Mouse (Mus musculus) liver, embryonic 16.5 days (tissue): Measurements from ENCODE around the gene Zswim5. TPM values are rescaled to one million over a fixed set of nuclear protein-coding genes. Genes with fewer than 3 reads are reported as not detected.

Experiments
- ATAC-seq: fragments of 200-750 bp; cut with Nextera tagmentation; 2 replicates; pipeline ENCODE4 v1.8.0; 2017; ENCODE audit warnings: low read depth, mild to moderate bottlenecking, moderate number of reproducible peaks, moderate library complexity
- H3K27ac ChIP-seq: fragments of 300-500 bp; sonication (generic); 2 replicates; pipeline ENCODE4 v1.5.1; 2014; ENCODE audit warnings: mild to moderate bottlenecking, low read length
- H3K27me3 ChIP-seq: fragments of 300-500 bp; sonication (generic); 2 replicates; pipeline ENCODE4 v1.6.1; 2014; ENCODE audit warnings: low read depth, low read length, mixed read lengths; ENCODE audit not compliant: control insufficient read depth, insufficient read depth
- H3K36me3 ChIP-seq: fragments of 300-500 bp; sonication (generic); 2 replicates; pipeline ENCODE4 v1.6.1; 2014; ENCODE audit warnings: mild to moderate bottlenecking; ENCODE audit not compliant: control insufficient read depth, insufficient read depth
- H3K4me1 ChIP-seq: fragments of 300-500 bp; sonication (generic); 2 replicates; pipeline ENCODE4 v1.6.1; 2014; ENCODE audit warnings: low read depth, low read length, mixed read lengths; ENCODE audit not compliant: control insufficient read depth
- H3K4me2 ChIP-seq: fragments of 300-500 bp; sonication (generic); 2 replicates; pipeline ENCODE4 v1.6.1; 2014; ENCODE audit warnings: low read depth, low read length, mixed read lengths
- H3K4me3 ChIP-seq: fragments of 300-500 bp; sonication (generic); 2 replicates; pipeline ENCODE4 v1.5.1; 2014; ENCODE audit warnings: low read depth, mild to moderate bottlenecking, low read length
- H3K9ac ChIP-seq: fragments of 300-500 bp; sonication (generic); 2 replicates; pipeline ENCODE4 v1.6.1; 2014; ENCODE audit warnings: low read depth, low read length
- H3K9me3 ChIP-seq: fragments of 300-500 bp; sonication (generic); replicated peaks from 2 replicates; pipeline ENCODE4 v1.6.1; 2016; ENCODE audit warnings: low read length; ENCODE audit not compliant: control insufficient read depth
- WGBS: fragments of 180-500 bp; shearing (Covaris S2); extraction: QIAGEN DNeasy Blood & Tissue Kit; methylation state at CpG from one replicate; pipeline ENCODE4 v1.1.7; 2014; ENCODE audit not compliant: insufficient replicate concordance; 5-methylcytosine and 5-hydroxymethylcytosine counted together
- polyA plus RNA-seq: library from polyadenylated mRNA; unstranded; fragments of >200 nt; fragmentation: Nextera tagmentation; extraction: Ambion mirVana; gene quantifications from 2 replicates; pipeline ENCODE4 v1.2.1, GENCODE M21; 2015

Zswim5 gene
- polyA plus RNA-seq, 1 experiment from 2014 or later, result 0.01 TPM

- Histone ChIP-seq H3K27me3 (no peaks in the 10 kb centered on the region), H3K9ac (no peak overlapping the region), H3K4me1 (peaks cover 23% of the 10 kb centered on the region), H3K27ac (no peak overlapping the region), H3K4me3 (no peak overlapping the region), H3K36me3 (peaks cover 3% of the 10 kb centered on the region; the same call in 1 of the 2 replicates), H3K9me3 (no peaks in the 10 kb centered on the region), H3K4me2 (no peak overlapping the region)
- 64% methylated on average over 4 of the region's 4 CpGs for WGBS
- ATAC-seq, result no peak
Measured at GRCm38 (mm10) chr4:117023469-117023868, 146.3 kb downstream of the Zswim5 start.

- H3K27ac ChIP-seq, result no peak overlapping the region
- ATAC-seq, result no peak
- H3K27me3 ChIP-seq, result no peaks in the 10 kb centered on the region
- H3K4me1 ChIP-seq, result no peaks in the 10 kb centered on the region
- H3K36me3 ChIP-seq, result no peaks in the 10 kb centered on the region; the same call in 1 of the 2 replicates
- H3K4me3 ChIP-seq, result no peak overlapping the region
- H3K4me2 ChIP-seq, result no peak overlapping the region
- 78% methylated on average over 1 of the region's 1 CpGs for WGBS
- no peak overlapping the region for H3K9ac ChIP-seq
- H3K9me3 ChIP-seq, result no peaks in the 10 kb centered on the region
Measured at GRCm38 (mm10) chr4:117031105-117031504, 153.9 kb downstream of the Zswim5 start.

Other genes starting within 250 kb of the Zswim5 start
- 38.4 and 45.2 TPM in 2 replicates for gene Nasp, start 249.4 kb upstream of the Zswim5 start, polyA plus RNA-seq
- gene Akr1a1, start 225.7 kb upstream of the Zswim5 start, polyA plus RNA-seq, result 294 and 297 TPM in 2 replicates
- 964 and 975 TPM in 2 replicates for gene Prdx1, start 191.8 kb upstream of the Zswim5 start, polyA plus RNA-seq
- gene Mmachc, start 169.0 kb upstream of the Zswim5 start, polyA plus RNA-seq, result 8.8 and 8.9 TPM in 2 replicates
- gene Ccdc163, start 168.9 kb upstream of the Zswim5 start, polyA plus RNA-seq, result 10.3 and 12.4 TPM in 2 replicates
- gene Tesk2, start 156.4 kb upstream of the Zswim5 start, polyA plus RNA-seq, result 5.4 and 5.9 TPM in 2 replicates
- 11.4 and 12.6 TPM in 2 replicates for gene Toe1, start 69.7 kb upstream of the Zswim5 start, polyA plus RNA-seq
- gene Mutyh, start 69.7 kb upstream of the Zswim5 start, polyA plus RNA-seq, result 2.6 and 2.9 TPM in 2 replicates
- 0.11 and 0.12 TPM in 2 replicates for gene Hpdl, start 55.7 kb upstream of the Zswim5 start, polyA plus RNA-seq
- 518 and 567 TPM in 2 replicates for gene Urod, start 117.0 kb downstream of the Zswim5 start, polyA plus RNA-seq
- gene Hectd3, start 117.9 kb downstream of the Zswim5 start, polyA plus RNA-seq, result 6.1 and 6.5 TPM in 2 replicates
- 20.3 and 20.8 TPM in 2 replicates for gene Eif2b3, start 142.0 kb downstream of the Zswim5 start, polyA plus RNA-seq
- gene Ptch2, start 218.7 kb downstream of the Zswim5 start, polyA plus RNA-seq, result 0.67 and 0.69 TPM in 2 replicates
- 1.5 and 1.8 TPM in 2 replicates for gene Btbd19, start 248.3 kb downstream of the Zswim5 start, polyA plus RNA-seq
- gene Tctex1d4, start 249.4 kb downstream of the Zswim5 start, polyA plus RNA-seq, result 0.11 TPM in 1 of 2 replicates, not detected in the other